Mouse (Mus musculus) c-Kit-positive CD71-negative TER-119-negative erythroid progenitor cells, embryonic 14.5 days (primary cell): ENCODE results near the gene Nt5c2.
A peak's percentile ranks its signal among the peaks of the same experiment; 100 is the strongest.

Source experiments
- DNase-seq: peaks from one replicate; pipeline ENCODE4 v3.0.0-alpha.2; 2013; ENCODE audit warnings: low read depth

Gene Nt5c2

DNA sequence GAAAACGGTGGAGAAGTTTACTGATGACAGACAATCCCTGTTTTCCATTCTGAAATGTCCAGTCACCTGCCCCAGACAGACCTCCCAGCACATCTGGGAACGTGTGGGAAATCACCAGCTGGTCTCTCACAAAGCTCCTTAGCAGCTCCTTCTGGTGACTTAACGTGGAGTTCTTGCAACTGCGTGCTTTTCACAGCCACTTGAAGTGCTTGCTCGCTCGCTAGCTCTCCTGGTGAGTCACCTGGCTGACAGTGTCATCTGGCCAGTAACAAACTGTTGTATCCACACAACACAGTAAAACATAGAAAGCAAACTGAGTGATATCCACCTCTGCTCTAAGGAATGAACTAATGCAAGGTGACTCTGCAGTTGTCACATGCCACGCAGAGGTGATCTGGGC lies 128.1 kb downstream of the Nt5c2 start:
- no peak for DNase-seq

DNA sequence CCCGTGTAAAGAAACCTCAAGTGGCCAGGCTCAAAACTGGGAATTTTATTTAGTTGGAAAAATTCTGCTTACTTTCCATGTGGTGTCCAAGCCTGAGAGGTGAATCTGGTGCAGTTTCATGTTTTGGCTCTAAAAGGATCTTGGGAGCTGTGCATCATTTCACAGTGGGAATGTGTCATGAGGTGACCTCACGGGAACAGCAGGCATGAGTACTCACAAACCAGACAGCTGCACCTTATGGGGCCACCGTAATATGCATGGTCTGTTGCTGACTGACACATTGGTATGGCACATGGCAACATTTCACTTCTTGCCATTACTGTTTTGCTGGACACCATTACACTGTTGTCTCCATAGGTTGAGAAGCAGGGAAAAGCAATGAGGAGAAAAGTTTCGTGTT lies 129.6 kb downstream of the Nt5c2 start:
- DNase-seq = no peak

DNA sequence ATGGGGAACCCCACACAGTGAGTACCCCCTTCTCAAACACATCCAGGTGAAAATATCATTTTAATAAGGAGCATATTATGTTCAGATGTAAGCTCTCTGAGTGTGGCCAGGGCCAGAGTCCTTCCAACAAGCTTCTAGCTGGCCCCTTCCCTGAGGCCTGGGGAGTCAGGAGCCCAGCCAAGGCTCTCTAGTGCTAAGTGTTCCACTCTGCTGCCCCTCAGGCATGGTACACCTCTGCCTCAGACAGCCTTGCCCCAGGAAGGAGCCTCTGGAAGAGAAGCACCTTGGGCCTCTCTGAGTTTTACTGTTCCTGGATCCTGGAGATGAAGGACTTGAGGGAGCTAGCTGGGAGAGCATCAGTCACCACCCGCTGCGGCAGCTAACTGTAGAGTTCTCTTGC lies 135.1 kb downstream of the Nt5c2 start:
- no peak for DNase-seq

DNA sequence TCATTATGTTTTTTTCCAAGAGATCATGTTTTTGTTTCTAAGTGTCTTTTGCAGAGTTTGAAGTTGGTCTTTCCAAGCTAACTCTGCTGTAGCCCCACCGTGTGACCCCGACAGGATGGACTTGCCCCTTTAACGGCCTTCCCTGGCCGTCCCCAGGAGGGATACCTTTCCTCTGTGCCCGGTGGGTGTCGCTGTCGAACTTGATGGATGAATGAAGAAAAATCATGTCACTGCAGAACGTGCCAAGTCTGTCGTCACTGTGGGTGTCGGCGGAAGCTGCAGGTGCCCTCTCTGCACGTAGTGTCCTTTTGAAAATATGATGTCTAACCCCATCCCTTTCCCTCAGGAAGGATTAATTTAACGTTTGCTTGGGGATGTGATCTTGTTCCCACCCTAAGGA lies 136.6 kb downstream of the Nt5c2 start:
- no peak for DNase-seq

DNA sequence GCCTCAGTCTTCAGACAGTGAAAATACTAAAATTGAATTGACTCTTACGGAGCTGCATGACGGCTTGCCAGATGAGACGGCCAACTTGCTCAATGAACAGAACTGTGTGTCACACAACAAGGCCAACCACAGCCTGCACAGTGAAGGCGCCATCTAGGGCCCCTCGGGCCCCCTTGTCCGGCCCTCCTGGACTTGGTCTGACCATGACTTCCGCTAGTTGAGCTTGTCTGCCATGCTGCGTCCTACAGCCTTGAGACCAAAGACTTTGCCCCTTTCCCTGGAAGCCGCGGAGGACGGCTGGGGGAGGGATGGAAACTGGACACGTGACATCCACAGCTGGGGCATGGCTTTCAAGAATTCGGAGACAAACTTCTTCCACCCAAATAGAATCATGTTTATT lies 137.1 kb downstream of the Nt5c2 start:
- no peak for DNase-seq

GRCm38 (mm10) chr19:46875790-46876189 lies 139.2 kb downstream of the Nt5c2 start:
- DNase-seq = peak; percentile 79

- no peak for DNase-seq
These were observed 141.0 kb downstream of the Nt5c2 start for GRCm38 (mm10) chr19:46873924-46874323.

- DNase-seq = no peak
These were observed 143.3 kb downstream of the Nt5c2 start for GRCm38 (mm10) chr19:46871651-46872050.

- no peak for DNase-seq
These were observed 143.9 kb downstream of the Nt5c2 start for GRCm38 (mm10) chr19:46871096-46871495.

DNA sequence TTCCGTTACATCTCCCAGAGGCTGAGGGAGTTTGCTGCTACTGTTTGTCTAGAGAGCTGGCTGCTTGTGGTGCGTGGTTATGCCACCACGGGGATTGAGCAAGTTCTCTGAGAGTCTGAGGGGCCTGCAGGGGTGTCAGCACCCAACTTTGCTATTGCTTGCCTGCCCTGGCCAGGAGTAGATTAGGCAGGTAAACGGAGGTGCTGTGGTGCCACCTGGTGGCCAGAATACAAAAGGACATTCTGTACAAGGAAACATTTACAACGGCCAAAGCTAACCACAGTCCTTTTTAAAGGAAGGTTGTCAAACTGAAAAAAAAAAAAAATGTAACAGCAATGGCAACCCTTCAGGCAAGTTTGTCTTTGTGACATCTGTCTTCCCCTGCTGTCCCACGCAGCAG lies 145.4 kb downstream of the Nt5c2 start:
- peak; percentile 86 for DNase-seq

DNA sequence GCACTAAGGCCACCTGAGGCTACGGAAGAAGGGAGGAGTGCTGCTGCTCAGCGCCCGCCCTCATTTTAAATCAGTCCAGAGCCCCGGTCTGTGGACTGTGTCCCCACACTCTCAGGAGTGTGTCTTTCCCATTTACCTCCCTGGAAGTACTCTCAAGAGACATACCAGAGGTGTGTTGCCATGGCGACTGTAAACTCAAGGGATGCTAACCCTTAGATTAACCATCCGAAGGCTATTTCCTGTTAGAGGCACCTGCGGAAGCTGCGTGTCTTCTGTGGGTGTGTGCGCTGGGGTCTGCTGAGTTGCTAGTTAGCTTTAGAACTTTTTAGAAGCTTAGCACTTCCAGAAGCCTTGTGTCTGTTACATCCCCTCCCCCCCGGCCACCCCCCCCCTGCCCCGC lies 145.9 kb downstream of the Nt5c2 start:
- DNase-seq = no peak

DNA sequence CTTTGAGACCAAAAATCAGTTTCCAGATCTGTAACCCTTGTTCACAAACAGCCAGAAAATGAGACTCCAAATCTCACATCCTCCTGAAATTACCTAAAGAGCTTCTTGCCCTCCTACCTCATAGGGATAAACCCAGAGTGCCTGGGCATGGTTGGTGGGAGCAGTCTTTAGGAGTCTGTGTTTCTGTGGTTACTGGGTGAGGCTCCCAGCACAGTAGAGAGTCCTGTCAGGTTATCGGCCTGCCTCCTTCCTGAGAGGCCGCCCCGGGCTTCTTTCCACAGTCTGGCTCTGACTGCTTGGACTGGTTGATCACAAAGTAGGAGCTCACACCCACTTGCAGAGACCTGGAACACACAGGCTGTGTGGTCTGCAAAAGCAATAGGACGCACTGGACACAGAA lies 149.6 kb downstream of the Nt5c2 start:
- DNase-seq = no peak

- DNase-seq = no peak
These were observed 150.1 kb downstream of the Nt5c2 start for GRCm38 (mm10) chr19:46864731-46865331.

- no peak for DNase-seq
These were observed 150.9 kb downstream of the Nt5c2 start for GRCm38 (mm10) chr19:46864079-46864478.

GRCm38 (mm10) chr19:46863236-46863927 lies 151.6 kb downstream of the Nt5c2 start:
- DNase-seq = peak; percentile 72

- no peak for DNase-seq
These were observed 152.4 kb downstream of the Nt5c2 start for GRCm38 (mm10) chr19:46862556-46862955.

DNA sequence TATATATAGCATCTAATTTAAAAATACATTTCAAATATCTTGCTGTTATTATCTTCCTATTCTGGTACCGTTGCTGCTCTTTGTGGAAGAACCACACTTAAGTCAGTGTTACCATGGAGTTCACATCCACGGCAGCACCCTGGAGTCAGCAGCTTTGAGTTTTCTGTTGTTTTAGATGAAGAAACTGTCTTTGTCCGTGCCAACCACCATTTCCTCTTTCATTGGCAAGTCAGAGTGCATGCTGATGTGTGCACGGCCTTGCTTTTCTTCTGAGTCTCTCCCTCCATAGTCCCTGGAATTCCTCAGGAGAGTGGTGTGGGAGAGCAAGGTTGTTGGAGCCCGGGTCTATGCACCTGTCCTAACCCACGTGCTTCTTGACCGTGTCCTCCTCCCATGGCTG lies 156.8 kb downstream of the Nt5c2 start:
- no peak for DNase-seq

DNA sequence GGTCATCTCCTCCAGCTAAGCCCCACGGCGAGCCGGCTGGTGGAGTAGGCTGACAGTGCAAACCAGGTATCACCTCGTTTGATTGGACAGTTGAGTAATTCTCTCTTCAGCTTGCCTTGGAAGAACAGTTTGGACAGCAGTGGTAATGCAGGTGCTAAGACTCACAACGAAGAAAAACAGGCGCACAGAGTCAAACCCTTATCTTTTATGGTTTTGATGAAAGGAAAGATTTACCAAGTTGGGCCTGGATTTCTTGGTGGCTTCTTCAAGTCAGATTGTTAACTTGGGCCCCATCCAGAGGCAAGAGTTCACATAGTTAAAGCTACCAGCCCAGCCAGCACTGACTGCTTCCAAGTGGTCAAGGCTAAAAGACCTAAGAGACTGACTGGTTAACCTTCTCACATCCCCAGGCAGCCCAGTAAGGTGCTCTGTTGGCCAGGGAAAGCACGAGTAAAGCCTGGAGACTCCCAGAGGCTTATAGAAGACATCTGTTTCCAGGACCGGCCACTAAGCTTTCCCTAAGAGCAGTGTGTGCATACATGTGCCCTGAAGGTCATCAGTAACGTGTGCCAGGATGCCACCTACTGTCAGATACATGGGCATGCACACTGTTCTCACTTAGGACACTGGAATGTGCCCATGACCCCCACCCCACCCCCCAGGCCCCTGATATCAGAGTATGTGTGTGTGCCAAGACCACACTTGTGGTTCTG lies 157.5 kb downstream of the Nt5c2 start:
- no peak for DNase-seq

DNA sequence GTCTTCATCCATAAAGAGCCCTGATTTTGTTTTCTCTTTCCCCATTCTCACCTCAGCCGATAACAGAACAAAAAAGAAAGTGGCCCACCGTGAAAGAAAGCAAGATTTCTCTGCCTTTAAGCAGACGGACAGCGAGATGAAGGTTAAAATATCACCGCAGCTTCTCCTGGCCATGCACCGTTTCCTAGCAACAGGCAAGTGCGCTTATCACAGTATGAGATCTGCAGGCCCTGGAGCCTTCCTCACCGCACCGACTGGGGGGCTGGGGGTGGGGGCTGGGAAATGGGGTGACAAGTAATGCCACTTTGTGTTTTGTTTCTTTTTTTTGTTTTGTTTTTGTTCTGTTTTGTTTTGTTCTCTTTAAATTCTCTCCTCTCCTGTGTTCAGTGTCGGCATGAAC lies 158.2 kb downstream of the Nt5c2 start:
- no peak for DNase-seq

GRCm38 (mm10) chr19:46856232-46856631 lies 158.7 kb downstream of the Nt5c2 start:
- DNase-seq = no peak

DNA sequence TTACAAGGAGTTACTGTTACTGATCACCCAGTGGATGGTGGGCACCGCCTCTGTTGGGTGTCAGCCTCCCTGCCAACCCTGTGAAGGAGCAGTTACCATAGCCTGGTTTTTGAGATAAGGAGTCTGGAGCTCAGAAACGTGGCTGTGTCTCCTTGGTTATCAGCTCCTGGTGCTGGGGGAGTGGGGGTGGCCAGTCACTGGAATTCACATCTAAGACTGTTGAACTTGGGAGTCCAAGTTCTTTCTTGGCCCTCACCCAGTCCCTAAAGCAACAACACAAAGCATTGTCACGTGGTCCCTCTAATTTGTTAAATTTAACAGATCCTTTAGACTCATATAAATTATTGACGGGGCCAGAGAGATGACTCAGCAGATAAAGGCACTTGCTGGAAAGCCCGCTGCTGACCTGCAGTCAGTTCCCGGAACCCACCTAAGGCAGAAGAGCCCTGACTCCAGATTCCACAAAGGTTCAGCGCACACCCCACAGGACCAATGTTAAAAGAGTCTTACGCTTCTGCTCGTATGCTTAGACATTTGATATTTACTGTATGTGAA lies 165.4 kb downstream of the Nt5c2 start:
- DNase-seq = no peak

- no peak for DNase-seq
These were observed 166.3 kb downstream of the Nt5c2 start for GRCm38 (mm10) chr19:46848381-46849268.
